Mouse (Mus musculus) brain, embryonic 18.5 days (tissue): Measurements from ENCODE around the gene Olfr1112.
"Not testable (repeated sequence)": the region's sequence is repeated elsewhere in the genome, so short reads cannot be mapped to it uniquely, and the experiment has no call there.

Experiments
- DNase-seq: peaks from one replicate; pipeline ENCODE4 v3.0.0-alpha.2; 2012; ENCODE audit warnings: low read depth, low spot score

Olfr1112 gene

GRCm38 (mm10) chr2:87187498-87187897, at the start of gene Olfr1112:
Olfr1112 (plus strand) TSS chr2:87187798.
- no peak for DNase-seq

- DNase-seq, result no peak
Measured at GRCm38 (mm10) chr2:87140200-87140599, 47.4 kb upstream of the Olfr1112 start, which contains the start of gene Olfr1110. Olfr1110 (minus strand) TSS chr2:87140300.

GRCm38 (mm10) chr2:87152524-87152923, 35.1 kb upstream of the Olfr1112 start, which contains the start of gene Olfr1111:
Olfr1111 (minus strand) TSS chr2:87152624.
- DNase-seq, result no peak

DNA sequence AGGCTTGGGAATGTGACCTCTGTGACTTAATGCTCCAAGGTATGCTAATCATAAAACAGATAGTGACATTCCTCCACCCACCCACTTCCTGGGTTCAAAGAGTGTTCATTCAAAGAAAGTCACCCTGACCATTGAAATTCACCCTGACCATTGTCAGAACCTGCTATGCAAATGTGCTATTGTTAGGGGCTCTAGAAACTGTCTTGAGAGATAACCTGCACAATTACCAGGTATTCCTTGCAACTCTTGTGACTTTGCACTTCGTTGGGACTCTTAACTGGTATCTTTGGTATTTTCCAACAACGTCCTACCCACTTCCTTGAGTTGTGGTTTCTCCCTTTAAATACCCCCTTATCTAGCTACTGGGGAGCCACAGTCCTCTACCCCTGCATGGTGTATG, 19.9 kb upstream of the Olfr1112 start:
- not testable (repeated sequence) for DNase-seq

DNA sequence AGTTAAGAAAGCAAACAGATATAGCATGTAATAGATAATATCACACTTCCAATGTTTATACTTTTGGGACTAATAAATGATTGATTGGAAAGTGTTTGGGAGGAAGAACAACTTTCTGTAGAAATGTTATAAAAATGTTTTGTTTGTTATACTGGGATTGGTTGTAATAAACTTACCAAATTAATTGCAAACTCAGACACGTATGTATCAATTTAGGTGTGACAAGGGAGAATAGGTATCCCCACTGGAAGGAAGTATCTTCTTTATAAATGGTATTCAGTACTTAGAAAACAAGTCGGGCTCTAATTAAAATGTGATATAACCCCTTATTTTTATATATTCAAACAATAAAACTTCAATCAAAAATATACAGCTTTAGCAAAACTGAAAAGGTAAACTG, 21.1 kb downstream of the Olfr1112 start, which contains the start of gene Olfr1113:
Gene Olfr1113, plus strand, starts transcription at position 301 of the 400 bp plus-strand sequence.
- DNase-seq, result no peak
